Mouse (Mus musculus) c-Kit-negative CD71-positive TER-119-positive erythroid progenitor cells, embryonic 14.5 days (primary cell): Measurements from ENCODE around the gene Skp2.

Experiments used
- DNase-seq: peaks from one replicate; pipeline ENCODE4 v3.0.0-alpha.2; 2013; ENCODE audit warnings: low read depth, low spot score

Gene Skp2

GRCm38 (mm10) chr15:9114131-9114530 lies 41.1 kb downstream of the Skp2 start:
- DNase-seq, result no peak

GRCm38 (mm10) chr15:9113556-9113955 lies 41.7 kb downstream of the Skp2 start:
- no peak for DNase-seq

DNA sequence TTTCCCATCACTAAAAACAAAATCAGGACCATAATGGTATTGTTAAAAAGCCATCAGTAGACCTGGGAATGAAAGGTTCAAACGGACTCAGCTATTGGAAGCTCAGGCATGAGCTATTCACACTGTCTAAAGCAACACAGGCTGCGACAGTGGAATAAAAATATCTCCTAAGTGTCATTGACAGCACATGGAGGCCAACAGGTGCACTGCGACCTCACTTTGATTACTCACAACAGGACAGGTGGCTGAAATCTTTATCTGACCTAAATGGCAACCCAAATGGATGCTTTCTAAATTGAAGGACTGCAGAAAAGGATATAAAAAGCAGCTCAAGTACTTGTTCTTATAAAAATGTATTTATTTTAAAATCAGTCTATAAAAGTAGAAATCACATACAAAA lies 43.6 kb downstream of the Skp2 start:
- DNase-seq, result no peak

DNA sequence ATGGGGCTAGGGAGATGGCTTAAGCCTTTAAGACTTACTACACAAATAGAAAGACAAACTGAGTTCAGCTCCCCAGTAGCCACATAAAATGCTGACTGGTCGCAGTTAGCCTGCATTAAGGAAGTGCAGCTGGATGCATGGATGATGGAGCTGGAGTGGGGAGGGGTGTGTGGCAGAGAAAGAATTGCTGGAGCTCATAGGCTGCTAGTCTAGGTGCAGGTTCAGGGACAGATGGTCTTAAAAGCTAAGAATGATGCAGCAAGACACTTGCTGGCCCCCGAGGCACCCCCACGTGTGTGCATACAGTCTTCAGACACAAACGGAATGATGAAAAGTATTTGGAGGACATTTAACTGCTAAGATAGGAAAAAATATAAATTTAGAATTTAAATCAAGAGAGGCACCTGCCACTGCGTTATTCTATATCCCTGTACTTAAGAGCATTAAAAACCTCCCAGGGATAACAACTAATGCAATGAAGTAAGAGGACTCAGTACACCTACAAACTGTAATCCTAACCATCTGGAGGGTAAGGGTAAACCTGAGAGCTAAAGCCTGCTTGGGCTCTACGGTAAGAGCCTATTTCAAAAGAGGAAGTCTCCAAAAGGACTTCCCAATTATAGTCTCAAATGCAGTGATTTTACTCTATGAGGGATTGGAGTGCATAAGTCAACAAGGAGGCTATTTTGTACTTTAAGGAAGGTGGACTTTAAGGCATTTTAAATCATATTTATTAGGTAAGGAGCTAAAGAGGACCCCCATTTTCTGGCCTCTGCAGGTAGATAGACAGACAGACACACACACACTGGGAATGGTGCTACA lies 44.5 kb downstream of the Skp2 start:
- DNase-seq, result no peak

- no peak for DNase-seq
Measured at GRCm38 (mm10) chr15:9106303-9107074, 48.7 kb downstream of the Skp2 start.

- no peak for DNase-seq
Measured at GRCm38 (mm10) chr15:9100446-9101077, 54.7 kb downstream of the Skp2 start.

- DNase-seq, result no peak
Measured at GRCm38 (mm10) chr15:9096865-9097264, 58.4 kb downstream of the Skp2 start.

GRCm38 (mm10) chr15:9094366-9094750 lies 60.9 kb downstream of the Skp2 start:
- no peak for DNase-seq

- no peak for DNase-seq
Measured at GRCm38 (mm10) chr15:9093598-9094365, 61.4 kb downstream of the Skp2 start.

GRCm38 (mm10) chr15:9090662-9091061 lies 64.6 kb downstream of the Skp2 start:
- no peak for DNase-seq

DNA sequence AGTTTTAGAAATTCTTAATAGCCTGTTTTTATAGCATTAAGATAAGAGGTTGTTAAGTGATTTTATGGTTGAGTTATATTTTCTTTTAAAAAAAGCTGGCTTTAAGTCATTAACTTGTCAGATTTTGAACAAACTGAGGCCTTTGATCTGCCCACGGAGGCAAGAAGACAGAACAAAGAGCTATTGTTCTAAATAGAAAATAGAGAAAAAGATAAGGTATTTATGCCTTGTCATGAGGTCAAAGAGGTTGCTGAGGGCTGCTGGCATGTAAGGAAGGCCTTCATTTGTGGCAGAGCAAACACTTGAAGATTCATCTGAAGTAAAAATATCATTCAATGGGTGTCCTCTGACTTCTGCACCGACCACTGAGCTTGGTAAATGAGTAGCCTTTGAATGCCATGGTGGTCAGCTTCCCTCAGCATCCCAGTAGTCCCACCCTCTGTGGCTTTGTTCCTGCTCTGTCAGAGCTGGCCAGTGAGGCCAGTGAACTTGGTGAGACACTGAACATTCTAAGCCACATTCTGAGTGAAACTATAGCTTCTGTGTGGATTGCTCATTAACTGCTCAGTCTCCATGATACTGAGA lies 66.0 kb downstream of the Skp2 start:
- DNase-seq, result no peak

GRCm38 (mm10) chr15:9088683-9089072 lies 66.5 kb downstream of the Skp2 start:
- no peak for DNase-seq

DNA sequence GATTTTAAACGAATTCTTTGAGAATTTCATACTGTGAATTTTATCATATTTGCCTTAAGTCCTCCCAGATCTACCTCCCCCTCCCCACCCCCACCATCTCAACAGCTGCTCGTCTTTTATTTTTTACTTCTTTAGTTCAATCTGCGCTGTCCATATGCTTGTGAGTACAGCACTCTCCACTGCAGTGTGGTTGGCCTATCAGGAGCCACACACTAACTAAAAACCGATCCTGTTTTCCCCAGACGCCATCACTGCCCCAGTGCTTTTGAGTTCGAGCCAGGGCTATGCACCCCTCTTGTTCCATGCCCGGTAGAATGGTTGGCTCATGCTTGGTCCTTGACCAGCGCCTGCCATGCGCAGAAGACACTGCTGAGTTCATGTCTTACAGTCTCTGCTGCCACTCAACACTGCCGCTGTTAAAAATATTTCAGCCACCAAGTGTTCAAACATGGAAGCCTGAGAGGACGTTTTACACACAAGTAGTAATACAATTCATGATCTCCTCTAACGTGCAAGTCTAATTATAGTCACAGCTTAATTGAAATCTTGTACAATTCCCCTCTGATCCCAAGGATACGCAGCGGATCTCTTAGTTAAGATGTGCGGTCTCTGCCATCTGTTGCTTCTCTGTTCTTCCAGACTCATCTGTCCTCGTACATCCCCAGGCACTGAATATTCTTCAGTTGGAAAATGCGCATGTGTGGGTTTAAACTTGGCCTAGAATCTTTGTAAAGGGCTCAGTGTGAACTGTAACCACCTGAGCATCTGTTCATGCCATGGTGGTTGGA lies 67.1 kb downstream of the Skp2 start:
- no peak for DNase-seq

GRCm38 (mm10) chr15:9087421-9087820 lies 67.8 kb downstream of the Skp2 start:
- no peak for DNase-seq

GRCm38 (mm10) chr15:9086813-9087212 lies 68.4 kb downstream of the Skp2 start:
- DNase-seq, result peak; percentile 67

DNA sequence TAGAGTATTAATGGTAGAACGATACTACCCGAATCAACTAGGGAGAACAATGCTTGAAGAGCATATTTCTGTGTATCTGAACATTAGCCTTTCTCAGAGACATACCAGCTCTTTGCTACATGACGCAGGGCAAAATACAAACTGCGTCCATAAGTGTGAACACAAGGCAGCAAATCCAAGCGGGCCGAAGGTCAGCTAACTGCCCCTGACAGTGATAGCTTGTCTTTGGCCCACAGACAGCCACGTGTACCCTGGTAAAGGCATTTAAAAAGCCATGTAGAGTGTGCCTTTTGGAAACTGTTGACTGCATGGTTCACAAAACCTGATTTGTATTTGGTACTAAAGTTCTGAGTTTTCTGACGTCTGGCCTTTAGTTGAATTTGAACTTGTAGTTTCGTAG lies 72.5 kb downstream of the Skp2 start:
- DNase-seq, result no peak

- DNase-seq, result no peak
Measured at GRCm38 (mm10) chr15:9081294-9081693, 73.9 kb downstream of the Skp2 start.

DNA sequence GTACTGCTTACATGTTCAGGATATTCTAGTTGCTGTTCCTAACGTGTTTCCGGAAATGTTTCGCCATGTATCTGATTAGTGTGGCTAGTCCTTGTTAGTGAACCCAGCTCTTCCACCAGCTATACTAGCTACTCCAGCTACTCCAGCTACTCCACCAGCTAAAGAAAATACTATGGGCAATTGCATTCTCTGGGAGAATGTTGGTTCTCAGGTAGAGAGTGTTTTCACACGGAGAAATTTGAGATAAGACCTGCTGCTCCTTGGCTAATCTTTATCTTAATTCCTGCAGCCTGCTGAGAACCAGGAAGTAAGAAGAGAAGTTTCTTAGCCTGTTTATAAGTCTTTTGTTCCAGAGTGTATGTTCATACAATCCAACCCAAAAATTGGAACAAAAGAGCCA lies 75.0 kb downstream of the Skp2 start:
- no peak for DNase-seq

DNA sequence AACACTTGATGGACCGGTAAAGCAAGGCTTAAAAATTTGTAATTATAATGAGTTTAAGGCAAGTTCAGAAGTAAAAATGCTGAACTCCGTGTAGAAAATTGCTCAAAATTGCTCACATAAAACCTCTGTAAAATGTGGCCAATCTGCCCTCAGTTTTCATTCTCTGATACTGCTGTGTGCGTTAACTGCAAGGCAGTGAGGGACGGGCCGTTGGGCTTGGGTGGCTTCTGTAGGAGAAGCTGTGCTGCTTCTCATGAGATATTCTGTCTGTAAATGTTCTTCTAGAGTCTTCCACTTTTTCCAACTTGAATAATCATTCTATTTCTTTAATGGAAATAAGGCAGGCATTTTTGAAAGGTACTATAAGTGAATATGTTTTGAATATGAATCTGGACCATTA lies 75.6 kb downstream of the Skp2 start:
- no peak for DNase-seq

- DNase-seq, result peak; percentile 70
Measured at GRCm38 (mm10) chr15:9078481-9079300, 76.5 kb downstream of the Skp2 start.
